Mouse (Mus musculus) heart, postnatal 25 days (tissue): ENCODE measurements around the gene Crkl. TPM values are rescaled to one million over a fixed set of nuclear protein-coding genes. Genes with fewer than 3 reads are reported as not detected.

ENCODE experiments used
- DNase-seq: peaks from one replicate; pipeline ENCODE4 v3.0.0; 2022; ENCODE audit warnings: low spot score
- intact Hi-C: fragments of 180-260 bp; cut with DNase I; formaldehyde crosslinking; loops from one replicate; pipeline ENCODE4 v1.15.1; 2025
- total RNA-seq, 2 experiments: library from RNA; stranded (reverse); gene quantifications; 2 replicates each; pipeline ENCODE4 v1.2.3; 2021

Gene Crkl
- total RNA-seq, 2 experiments from 2014 or later: 25.3 to 29.3 TPM

- no peak for DNase-seq
- intact Hi-C loops: no loop called here
Observed at GRCm38 (mm10) chr16:17518910-17519309, 67.1 kb downstream of the Crkl start.

DNA sequence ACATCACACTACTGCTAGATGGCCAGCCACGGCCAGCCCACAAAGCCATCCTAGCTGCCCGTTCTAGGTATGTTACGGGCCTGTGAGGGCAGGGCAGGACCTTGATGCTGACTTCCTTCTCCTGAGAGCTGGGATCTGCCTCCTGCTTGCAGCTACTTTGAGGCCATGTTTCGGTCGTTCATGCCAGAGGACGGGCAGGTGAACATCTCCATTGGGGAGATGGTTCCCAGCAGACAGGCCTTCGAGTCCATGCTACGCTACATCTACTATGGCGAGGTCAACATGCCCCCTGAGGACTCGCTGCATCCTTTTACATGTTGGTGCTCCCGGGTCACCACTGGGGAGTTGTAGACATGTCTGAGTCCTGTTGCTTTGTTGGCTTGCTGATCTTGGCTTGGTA is 72.4 kb downstream of the Crkl start:
- intact Hi-C loops: no loop called here

GRCm38 (mm10) chr16:17525524-17525923 is 73.7 kb downstream of the Crkl start:
- intact Hi-C loops: no loop called here
- no peak for DNase-seq

More for the DNA sequence above, 72.4 kb downstream of the Crkl start:
- DNase-seq: no peak

GRCm38 (mm10) chr16:17526223-17526622 is 74.4 kb downstream of the Crkl start:
- DNase-seq: no peak
- intact Hi-C loops: no loop called here

DNA sequence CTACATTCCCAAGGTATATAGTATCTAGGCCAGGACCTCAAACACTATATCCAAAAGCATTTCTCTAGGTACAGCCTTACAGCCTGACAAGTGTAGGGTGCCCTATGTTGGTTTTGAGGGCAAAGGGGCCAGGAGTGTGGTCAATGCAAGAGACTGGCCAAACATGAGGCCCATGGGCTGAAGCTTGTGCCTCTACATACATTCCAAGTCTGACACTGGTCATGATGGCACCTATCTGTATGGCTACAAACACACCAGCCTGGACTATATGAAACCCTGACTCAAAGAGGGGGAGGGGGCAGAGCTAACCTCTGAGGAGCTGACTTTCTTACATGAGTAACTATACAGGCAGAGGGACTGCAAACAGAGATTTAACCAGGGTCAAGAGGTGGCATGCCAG is 75.8 kb downstream of the Crkl start:
- intact Hi-C loops: no loop called here

GRCm38 (mm10) chr16:17528276-17528675 is 76.5 kb downstream of the Crkl start:
- DNase-seq: no peak
- intact Hi-C loops: no loop called here

More for the DNA sequence above, 75.8 kb downstream of the Crkl start:
- DNase-seq: no peak

DNA sequence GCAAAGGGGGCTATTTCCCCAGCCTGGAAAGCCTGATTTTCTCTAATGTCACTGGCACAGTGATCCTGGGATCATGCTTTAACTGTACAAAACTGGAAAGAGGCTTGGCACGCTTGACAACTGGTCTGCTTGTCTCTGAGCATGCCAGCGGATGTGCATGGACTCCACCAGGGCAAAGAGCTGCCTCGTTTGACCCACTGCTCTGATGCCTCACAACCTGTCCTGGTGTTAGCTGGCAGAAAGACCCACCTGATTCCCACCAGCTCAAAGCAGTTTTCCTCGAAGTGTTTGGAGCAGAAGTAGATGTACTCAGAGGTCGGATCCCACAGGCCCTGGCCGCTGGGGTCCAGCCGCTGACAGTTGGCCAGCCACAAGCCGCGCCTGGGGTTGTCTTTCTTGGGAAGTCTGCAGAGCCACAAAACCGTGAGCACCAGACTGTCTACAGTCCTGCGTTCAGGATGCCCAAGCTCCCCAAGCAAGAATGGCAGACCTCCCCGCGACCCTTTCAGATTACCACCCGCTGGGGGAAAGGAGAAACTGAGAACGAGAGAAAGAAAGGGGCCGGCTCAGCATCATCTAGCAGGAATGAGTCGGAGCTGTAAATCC is 78.3 kb downstream of the Crkl start:
- intact Hi-C loops: loop anchor here (1.0 to 2.0 kb wide), 2 partner anchors 20 to 127 kb away; no protein-coding TSS in a partner anchor
- no peak for DNase-seq

GRCm38 (mm10) chr16:17530640-17531288 is 79.0 kb downstream of the Crkl start, which contains the start of gene Thap7:
Gene Thap7 (minus strand): TSS chr16:17531136.
- intact Hi-C loops: loop anchor here (1.0 to 2.0 kb wide), 2 partner anchors 20 to 128 kb away; no protein-coding TSS in a partner anchor
- DNase-seq: peak; percentile 92

DNA sequence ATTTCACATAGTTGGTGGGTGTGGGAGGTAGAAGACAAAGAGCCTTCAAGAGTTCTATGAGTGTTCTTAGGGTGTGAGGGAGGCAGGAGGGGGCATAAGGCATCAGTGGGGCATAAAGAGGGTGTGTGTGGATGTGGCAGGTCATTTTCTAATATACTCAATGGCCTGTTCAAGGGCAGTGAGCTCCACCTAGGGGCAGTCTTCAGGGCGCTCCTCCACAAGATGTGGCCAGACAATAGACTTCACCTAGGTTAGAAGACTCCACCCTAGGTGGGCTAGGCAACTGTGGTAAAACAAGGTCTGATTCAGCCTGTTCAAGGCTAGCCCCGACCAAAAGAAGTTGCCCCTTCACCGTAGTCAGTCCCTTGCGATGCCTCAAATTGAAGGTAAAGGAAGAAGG is 80.5 kb downstream of the Crkl start:
- DNase-seq: no peak
- intact Hi-C loops: no loop called here

DNA sequence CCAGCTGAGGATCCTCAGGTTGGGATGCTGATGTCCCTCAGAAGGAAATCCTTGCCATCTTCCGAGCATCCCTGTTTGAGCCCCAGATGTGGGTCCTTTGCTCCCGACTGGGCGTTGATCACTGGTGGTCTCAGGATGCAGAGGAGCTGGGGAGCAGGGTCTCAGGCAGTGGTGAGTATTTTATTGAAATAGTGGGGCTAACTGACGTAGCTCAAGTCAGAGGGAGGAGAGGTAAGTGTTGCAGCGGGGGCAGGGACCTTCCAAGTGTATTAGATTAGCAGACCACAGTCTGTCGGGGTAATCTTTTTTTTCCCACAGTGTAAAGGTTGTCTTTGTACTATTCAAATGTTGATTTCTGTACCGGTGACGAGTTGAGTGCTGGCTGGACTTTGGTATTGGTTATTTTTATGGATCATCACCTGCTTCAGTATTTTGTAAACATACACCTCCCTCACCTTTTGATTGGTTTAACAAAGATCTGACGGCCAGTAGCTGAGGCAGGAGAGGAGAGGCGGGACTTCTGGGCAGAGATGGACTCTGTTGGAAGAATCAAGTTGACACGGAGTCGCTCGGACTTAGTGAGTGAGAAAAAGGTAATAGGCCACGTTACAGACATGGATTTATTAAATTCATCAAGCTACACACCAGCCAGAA is 81.0 kb downstream of the Crkl start:
- DNase-seq: no peak
- intact Hi-C loops: no loop called here

GRCm38 (mm10) chr16:17536584-17536983 is 84.8 kb downstream of the Crkl start:
- intact Hi-C loops: no loop called here

More at GRCm38 (mm10) chr16:17536584-17536983, 84.8 kb downstream of the Crkl start:
- DNase-seq: no peak

Other genes starting within 250 kb of the Crkl start
- 100 to 1,000 TPM; 102 to 113 TPM for gene Ube2l3, start 249.3 kb upstream of the Crkl start, total RNA-seq
- gene Rimbp3, start 243.4 kb upstream of the Crkl start, total RNA-seq: under 1 TPM; 0.08 to 0.14 TPM
- 1 to 10 TPM; 2.0 to 2.2 TPM for gene Hic2, start 218.4 kb upstream of the Crkl start, total RNA-seq
- gene Tmem191c, start 175.9 kb upstream of the Crkl start, total RNA-seq: 1 to 10 TPM; 2.0 to 2.7 TPM
- 1 to 10 TPM; 2.0 TPM for gene Serpind1, start 120.6 kb upstream of the Crkl start, total RNA-seq
- gene Snap29, start 46.0 kb upstream of the Crkl start, total RNA-seq: 10 to 100 TPM; 14.9 to 16.9 TPM
- gene Pi4ka, start 45.7 kb upstream of the Crkl start, total RNA-seq: 10 to 100 TPM; 53.2 to 56.3 TPM
- under 1 TPM in 1 of 2 experiments, not detected in 1; 0.28 TPM for gene Aifm3, start 37.6 kb downstream of the Crkl start, total RNA-seq
- 10 to 100 TPM; 34.3 to 35.0 TPM for gene Lztr1, start 56.7 kb downstream of the Crkl start, total RNA-seq
- 10 to 100 TPM; 13.1 to 14.7 TPM for gene Thap7, start 79.1 kb downstream of the Crkl start, total RNA-seq
- under 1 TPM in 1 of 2 experiments, not detected in 1; 0.17 TPM for gene Lrrc74b, start 109.3 kb downstream of the Crkl start, total RNA-seq
- gene P2rx6, start 109.9 kb downstream of the Crkl start, total RNA-seq: under 1 TPM; 0.50 to 0.83 TPM
- 1 to 10 TPM; 1.4 to 2.3 TPM for gene Slc7a4, start 131.2 kb downstream of the Crkl start, total RNA-seq
- gene Smpd4, start 167.4 kb downstream of the Crkl start, total RNA-seq: 10 to 100 TPM; 18.3 to 20.7 TPM
- gene Ccdc74a, start 194.5 kb downstream of the Crkl start, total RNA-seq: under 1 TPM in 1 of 2 experiments, not detected in 1; 0.36 TPM